Mouse (Mus musculus) lung, postnatal 0 days (tissue): ENCODE measurements at regions not wholly inside any gene's neighbourhood (a gene's known extent, or its start where the extent isn't known, plus 50 kb on each side); places are given as distances from the start of the nearest gene placed in this dataset.

Source experiments
- ATAC-seq: fragments of 200-750 bp; cut with Nextera tagmentation; 2 replicates; pipeline ENCODE4 v1.8.0; 2017; ENCODE audit warnings: moderate library complexity
- DNase-seq: peaks from one replicate; pipeline ENCODE4 v3.0.0-alpha.2; 2016; ENCODE audit warnings: low spot score
- H3K27ac ChIP-seq: fragments of 300-500 bp; sonication (generic); 2 replicates; pipeline ENCODE4 v1.5.1; 2014; ENCODE audit warnings: antibody characterized with exemption, mild to moderate bottlenecking, low read length, mixed read lengths
- H3K27me3 ChIP-seq: fragments of 300-500 bp; sonication (generic); replicated peaks from 2 replicates; pipeline ENCODE4 v1.6.1; 2014; ENCODE audit warnings: low read length, mixed read lengths; ENCODE audit not compliant: insufficient read depth
- H3K36me3 ChIP-seq: fragments of 300-500 bp; sonication (generic); 2 replicates; pipeline ENCODE4 v1.6.1; 2014; ENCODE audit warnings: low read length, mixed read lengths; ENCODE audit not compliant: insufficient read depth
- H3K4me1 ChIP-seq: fragments of 300-500 bp; sonication (generic); 2 replicates; pipeline ENCODE4 v1.6.1; 2014; ENCODE audit warnings: antibody characterized with exemption, low read depth, low read length, mixed read lengths; ENCODE audit not compliant: insufficient read depth
- H3K4me2 ChIP-seq: fragments of 300-500 bp; sonication (generic); replicated peaks from 2 replicates; pipeline ENCODE4 v1.6.1; 2014; ENCODE audit warnings: low read depth, mild to moderate bottlenecking, low read length, moderate library complexity, mixed read lengths
- H3K4me3 ChIP-seq: fragments of 300-500 bp; sonication (generic); 2 replicates; pipeline ENCODE4 v1.5.1; 2014; ENCODE audit warnings: low read depth, low read length
- H3K9ac ChIP-seq: fragments of 300-500 bp; sonication (generic); replicated peaks from 2 replicates; pipeline ENCODE4 v1.6.1; 2014; ENCODE audit warnings: low read depth, mild to moderate bottlenecking
- H3K9me3 ChIP-seq: fragments of 300-500 bp; sonication (generic); 2 replicates; pipeline ENCODE4 v1.6.1; 2016; ENCODE audit warnings: low read length, mixed read lengths
- CTCF ChIP-seq: IDR thresholded peaks from 2 replicates; pipeline ENCODE4 v1.5.1; 2016; ENCODE audit warnings: antibody characterized with exemption, mild to moderate bottlenecking
- EP300 ChIP-seq: IDR thresholded peaks from 2 replicates; pipeline ENCODE4 v1.6.1; 2016; ENCODE audit warnings: antibody characterized with exemption, mild to moderate bottlenecking, control low read depth
- WGBS: fragments of 180-500 bp; shearing (Covaris S2); extraction: QIAGEN DNeasy Blood & Tissue Kit; methylation state at CpG from one replicate; pipeline ENCODE4 v1.1.7; 2014; 5-methylcytosine and 5-hydroxymethylcytosine counted together

- peak; percentile 95 for DNase-seq
- 33% methylated on average over 6 of the region's 6 CpGs for WGBS
These were observed 63.5 kb upstream of the Sorl1 start for GRCm38 (mm10) chr9:42187371-42188228.

GRCm38 (mm10) chr9:42184104-42184635 lies 60.1 kb upstream of the Sorl1 start:
- no peaks in the 10 kb centered on the region for H3K9me3 ChIP-seq
- H3K27me3 ChIP-seq = no peaks in the 10 kb centered on the region
- ATAC-seq (no peak), DNase-seq (no peak)
- H3K9ac ChIP-seq = no peak overlapping the region
- H3K4me2 ChIP-seq = no peak overlapping the region
- H3K4me3 ChIP-seq = no peak overlapping the region
- peaks cover 17% of the 10 kb centered on the region for H3K4me1 ChIP-seq
- 61% methylated on average over 3 of the region's 3 CpGs for WGBS
- H3K36me3 ChIP-seq = no peaks in the 10 kb centered on the region
- TF ChIP-seq CTCF = no peak
- TF ChIP-seq EP300 = no peak
- no peak overlapping the region for H3K27ac ChIP-seq

More at GRCm38 (mm10) chr9:42187371-42188228, 63.5 kb upstream of the Sorl1 start:
- Histone ChIP-seq H3K4me2 (no peak overlapping the region), H3K4me1 (peaks cover 17% of the 10 kb centered on the region), H3K9me3 (no peaks in the 10 kb centered on the region), H3K9ac (no peak overlapping the region), H3K27me3 (no peaks in the 10 kb centered on the region), H3K4me3 (no peak overlapping the region), H3K36me3 (no peaks in the 10 kb centered on the region), H3K27ac (peak overlapping the region; percentile 66)
- peak; percentile 90 for ATAC-seq
- TF ChIP-seq CTCF (no peak), EP300 (peak; percentile 77)

DNA sequence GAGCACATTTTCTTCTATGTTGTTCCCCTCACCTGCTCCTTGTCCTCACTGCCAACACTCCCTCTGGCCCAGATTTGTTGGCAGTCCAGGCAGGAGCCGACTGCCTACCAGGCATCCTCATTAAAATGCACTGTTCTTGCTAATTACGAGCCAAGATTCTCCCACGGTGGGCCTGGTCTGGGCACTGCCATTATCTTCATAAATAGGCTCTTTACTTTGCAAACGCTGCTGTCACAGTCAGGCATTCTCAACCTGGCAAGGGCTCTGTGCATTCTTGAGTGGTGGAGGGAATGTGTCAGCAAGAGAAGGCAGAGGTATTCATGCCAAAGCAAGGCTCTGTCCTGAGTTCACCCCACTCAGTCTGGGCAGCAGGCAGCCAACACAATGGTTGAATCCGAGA lies 59.4 kb upstream of the Sorl1 start:
- peak; percentile 16; the same call in 1 of the 2 replicates for ATAC-seq
- 37% methylated on average over 5 of the region's 5 CpGs for WGBS
- TF ChIP-seq CTCF (no peak), EP300 (peak; percentile 25; the same call in 1 of the 2 replicates)
- Histone ChIP-seq H3K27ac (peak overlapping the region; percentile 33; the same call in 1 of the 2 replicates), H3K4me1 (peaks cover 12% of the 10 kb centered on the region), H3K9ac (no peak overlapping the region), H3K27me3 (no peaks in the 10 kb centered on the region), H3K4me2 (no peak overlapping the region), H3K9me3 (no peaks in the 10 kb centered on the region), H3K36me3 (no peaks in the 10 kb centered on the region), H3K4me3 (no peak overlapping the region)
- peak; percentile 65 for DNase-seq

DNA sequence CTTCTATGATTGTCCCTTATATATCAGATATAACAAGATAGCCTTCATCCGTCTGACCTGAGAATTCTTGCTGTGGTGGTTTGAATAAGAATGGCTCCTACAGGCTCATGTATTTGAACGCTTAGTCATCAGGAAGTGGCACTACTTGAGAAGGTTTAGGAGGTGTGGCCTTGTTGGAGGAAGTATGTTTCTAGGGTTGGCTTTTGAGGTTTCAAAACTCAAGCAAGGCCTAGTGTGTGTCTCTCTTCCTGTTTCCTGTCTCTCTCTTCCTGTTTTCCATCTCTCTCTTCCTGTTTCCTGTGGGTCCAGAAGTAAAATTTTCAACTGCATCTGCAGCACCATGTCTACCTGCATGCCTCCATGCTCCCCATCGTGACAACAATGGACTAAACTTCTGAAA lies 58.3 kb upstream of the Sorl1 start:
- WGBS = 88% methylated on average over 3 of the region's 3 CpGs
- H3K4me2 ChIP-seq = no peak overlapping the region
- no peaks in the 10 kb centered on the region for H3K27me3 ChIP-seq
- TF ChIP-seq CTCF = no peak
- no peak for TF ChIP-seq EP300
- H3K4me1 ChIP-seq = peaks cover 2% of the 10 kb centered on the region; the same call in 1 of the 2 replicates
- DNase-seq = no peak
- no peaks in the 10 kb centered on the region for H3K9me3 ChIP-seq
- H3K4me3 ChIP-seq = no peak overlapping the region
- no peaks in the 10 kb centered on the region for H3K36me3 ChIP-seq
- no peak overlapping the region for H3K27ac ChIP-seq
- ATAC-seq = no peak
- no peak overlapping the region for H3K9ac ChIP-seq

GRCm38 (mm10) chr9:42180152-42180551 lies 56.1 kb upstream of the Sorl1 start:
- no peaks in the 10 kb centered on the region; the same call in 1 of the 2 replicates for H3K4me1 ChIP-seq
- peak; percentile 94 for ATAC-seq
- H3K27ac ChIP-seq = 0 out of 2 replicates have a peak overlapping the region, but pooled peaks have one; percentile 21
- H3K9ac ChIP-seq = no peak overlapping the region
- no peaks in the 10 kb centered on the region for H3K36me3 ChIP-seq
- no peaks in the 10 kb centered on the region for H3K9me3 ChIP-seq
- 72% methylated on average over 4 of the region's 4 CpGs for WGBS
- no peaks in the 10 kb centered on the region for H3K27me3 ChIP-seq
- TF ChIP-seq EP300 (peak; percentile 86), CTCF (no peak)
- H3K4me3 ChIP-seq = no peak overlapping the region
- H3K4me2 ChIP-seq = no peak overlapping the region
- DNase-seq = peak; percentile 87

GRCm38 (mm10) chr9:42178759-42179377 lies 54.8 kb upstream of the Sorl1 start:
- no peak overlapping the region for H3K4me3 ChIP-seq
- ATAC-seq (no peak), DNase-seq (no peak)
- H3K9ac ChIP-seq = no peak overlapping the region
- H3K36me3 ChIP-seq = no peaks in the 10 kb centered on the region
- 49% methylated on average over 4 of the region's 4 CpGs for WGBS
- H3K9me3 ChIP-seq = no peaks in the 10 kb centered on the region
- TF ChIP-seq CTCF (no peak), EP300 (no peak)
- no peaks in the 10 kb centered on the region for H3K4me1 ChIP-seq
- H3K27ac ChIP-seq = no peak overlapping the region
- no peak overlapping the region for H3K4me2 ChIP-seq
- H3K27me3 ChIP-seq = no peaks in the 10 kb centered on the region
